Mouse (Mus musculus) embryo, embryonic 10 days (tissue): ENCODE measurements around the gene Cpe.

Experiments
- DNase-seq: peaks from one replicate; pipeline ENCODE4 v3.0.0-alpha.2; 2015; ENCODE audit warnings: low spot score

Cpe gene

DNA sequence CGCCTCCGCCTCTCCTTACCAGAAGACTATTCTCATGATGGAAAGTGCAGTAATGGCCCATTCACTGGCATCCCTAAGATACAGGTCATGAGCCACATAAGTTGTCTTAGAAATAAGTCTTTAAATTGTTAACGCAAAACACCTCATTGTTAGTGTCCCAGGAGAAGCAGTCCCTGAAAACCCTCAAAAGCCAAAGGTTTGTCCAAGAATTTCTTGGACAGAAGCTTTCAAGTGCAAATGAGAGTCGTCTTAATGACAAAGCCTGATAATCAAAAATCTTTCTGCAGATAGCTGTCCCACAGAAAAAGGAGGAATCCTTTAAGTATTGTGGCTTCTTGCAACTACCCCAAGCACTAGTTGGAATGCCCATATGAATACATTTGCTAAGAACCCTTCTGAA, 60.7 kb downstream of the Cpe start:
- DNase-seq = no peak

DNA sequence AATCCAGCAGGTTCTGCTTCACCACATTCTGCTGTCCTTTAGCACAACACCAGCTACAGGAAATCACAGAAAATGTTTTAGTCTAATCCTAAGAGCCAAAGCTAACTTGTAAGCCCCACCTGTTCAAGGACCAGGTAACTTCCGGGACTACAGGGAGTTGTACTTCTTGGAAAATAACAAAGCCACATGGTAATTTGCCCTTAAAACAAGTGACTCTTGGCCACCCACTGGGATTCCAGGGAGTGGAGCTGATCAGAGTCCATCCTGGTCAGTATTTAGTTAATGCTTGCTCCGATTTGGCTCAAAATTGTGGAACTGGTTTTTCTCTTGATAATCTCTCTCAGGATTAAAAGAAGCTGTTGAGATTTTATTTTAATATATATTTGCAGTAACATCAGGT, 61.1 kb downstream of the Cpe start:
- no peak for DNase-seq

DNA sequence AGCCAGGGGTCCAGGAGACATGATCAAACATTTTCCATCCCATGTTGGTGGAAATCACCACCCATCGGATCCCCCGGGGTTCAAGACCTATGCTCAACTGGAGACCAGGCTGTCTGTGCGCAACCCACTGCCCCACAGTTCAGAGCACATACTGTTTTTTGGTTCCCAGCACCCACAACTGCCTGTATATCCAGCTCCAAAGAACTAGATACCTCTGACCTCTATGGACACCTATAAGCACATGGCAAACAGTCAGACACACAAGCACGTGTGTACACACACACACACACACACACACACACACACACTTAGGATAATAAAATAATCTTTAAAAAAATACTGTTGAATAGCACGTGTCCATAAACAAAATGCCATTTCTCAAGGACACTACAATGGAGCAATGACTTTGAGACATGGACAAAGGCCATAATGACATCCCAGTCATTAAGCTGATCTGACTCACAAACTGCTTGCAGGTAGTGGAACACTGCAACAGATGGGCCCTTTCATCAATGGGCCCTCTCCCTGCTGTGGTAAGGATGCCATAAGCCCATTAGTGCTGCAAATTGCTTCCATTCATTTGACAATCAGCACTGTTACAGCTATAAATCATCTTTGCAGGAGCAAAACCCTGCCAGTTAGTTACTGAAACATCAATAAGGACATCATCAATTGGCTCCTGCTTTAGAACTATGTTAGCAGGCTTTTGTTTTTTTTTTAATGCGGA, 63.7 kb downstream of the Cpe start:
- DNase-seq = no peak

DNA sequence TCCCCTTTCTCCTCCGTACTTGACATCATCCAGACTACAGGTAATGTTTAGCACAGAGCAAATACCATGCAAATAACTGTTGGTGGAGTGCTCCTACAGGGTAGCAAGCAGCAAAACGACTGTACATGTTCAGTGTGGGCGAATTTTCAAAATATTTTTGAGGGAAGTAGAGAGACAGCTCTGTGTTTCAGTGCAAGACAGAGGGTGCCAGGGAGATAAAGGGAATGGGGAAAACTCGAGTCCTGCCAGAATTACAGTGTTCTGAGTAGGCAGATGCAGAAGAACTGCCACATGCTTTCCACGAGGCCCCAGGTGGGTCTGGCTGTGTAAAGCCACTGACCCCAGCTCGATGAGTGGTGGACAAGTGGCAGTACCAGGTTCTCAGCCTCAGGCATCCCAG, 64.8 kb downstream of the Cpe start:
- DNase-seq = no peak

DNA sequence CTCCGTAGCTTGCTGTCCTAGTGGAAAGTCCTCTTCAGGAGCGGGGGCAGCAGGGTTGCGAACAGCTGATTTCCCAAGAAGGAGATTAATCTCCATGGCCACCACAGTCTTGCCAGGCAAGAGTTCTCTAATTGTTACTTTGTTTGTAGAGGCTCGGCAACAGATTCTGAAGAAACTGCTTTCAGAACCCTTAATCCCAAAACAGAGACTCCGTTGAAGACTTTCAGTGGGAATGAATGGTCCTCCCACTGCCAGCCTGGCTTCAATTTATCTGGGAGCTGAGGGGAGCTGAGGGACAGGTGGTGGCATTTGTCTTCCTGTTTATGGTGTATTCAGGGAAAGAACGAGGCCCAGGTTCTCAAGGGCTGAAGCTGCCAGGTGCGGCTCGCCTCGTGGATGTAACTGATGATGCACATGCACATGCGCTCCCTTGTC, 68.2 kb downstream of the Cpe start:
- no peak for DNase-seq

DNA sequence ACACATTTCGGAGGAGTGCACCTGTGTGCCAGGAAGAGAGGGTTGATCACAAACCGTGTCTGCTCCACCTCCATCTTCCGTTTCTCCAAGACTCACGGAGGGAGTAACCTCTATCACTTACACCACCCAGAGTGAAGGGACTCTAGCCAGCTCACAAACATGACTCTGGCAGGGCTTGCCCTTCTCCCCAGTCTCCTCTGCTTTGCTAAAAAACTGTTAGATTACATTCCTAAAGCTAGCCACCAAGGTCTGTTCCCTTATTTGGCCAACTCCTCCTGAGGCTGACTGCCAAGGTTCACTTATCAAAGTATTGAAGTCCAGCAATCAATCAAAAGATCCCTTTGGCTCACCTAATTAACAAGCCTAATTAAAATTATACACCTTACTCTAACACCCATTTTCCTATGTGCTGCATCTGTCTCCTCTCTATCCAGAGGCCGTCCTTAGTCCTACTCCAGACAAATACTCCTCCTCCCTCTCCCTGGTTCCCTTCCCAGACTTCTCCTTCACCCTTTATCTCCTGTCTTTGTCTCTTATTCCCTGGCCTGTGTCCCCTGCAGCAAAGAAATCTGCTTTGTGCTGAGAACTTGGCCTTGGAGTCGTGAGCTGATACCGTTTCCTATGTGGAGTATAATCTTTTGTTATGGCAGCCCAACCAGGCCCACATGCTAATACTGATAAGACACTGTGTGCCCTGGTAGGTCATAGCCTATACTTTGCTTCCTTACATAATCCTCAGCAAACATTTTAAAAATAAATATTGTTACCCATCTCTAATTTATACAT, 72.3 kb downstream of the Cpe start:
- DNase-seq = no peak

DNA sequence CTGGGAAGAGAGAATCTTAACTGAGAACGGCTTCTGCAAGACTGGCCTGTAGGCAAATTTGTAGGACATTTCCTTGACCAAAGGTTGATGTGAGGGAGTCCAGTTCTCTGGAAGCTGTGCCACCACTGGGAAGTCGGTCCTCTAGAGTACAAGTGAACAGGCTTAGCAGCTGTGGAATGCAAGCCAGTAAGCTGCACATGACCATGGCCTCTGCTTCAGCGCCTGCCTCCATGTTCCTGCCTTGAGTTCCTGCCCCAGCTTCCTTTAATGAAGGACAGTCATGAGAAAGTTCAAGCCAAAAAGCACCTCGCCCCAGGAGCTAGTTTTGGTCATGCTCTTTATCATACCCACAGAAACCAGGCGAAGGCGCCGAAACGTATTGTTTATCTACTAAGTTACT, 73.2 kb downstream of the Cpe start:
- no peak for DNase-seq

DNA sequence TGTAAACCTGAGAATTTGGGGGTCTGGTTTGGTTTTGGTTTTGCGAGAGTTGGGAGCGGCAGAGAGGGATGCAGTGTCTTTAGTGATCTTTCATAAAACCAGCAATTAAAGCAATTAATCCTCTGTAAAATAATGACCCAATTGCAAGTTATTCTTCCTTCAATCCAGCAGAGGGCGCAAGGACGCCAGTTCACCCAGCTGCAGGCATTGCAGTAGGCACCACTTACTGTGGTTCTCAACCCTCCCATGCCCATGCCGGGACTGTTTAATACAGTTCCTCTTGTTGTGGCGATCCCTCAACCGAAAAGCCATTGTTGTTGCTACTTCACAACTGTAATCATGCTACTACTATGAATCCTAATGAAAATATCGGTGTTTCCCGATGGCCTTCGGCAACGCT, 74.2 kb downstream of the Cpe start:
- peak; percentile 73 for DNase-seq

DNA sequence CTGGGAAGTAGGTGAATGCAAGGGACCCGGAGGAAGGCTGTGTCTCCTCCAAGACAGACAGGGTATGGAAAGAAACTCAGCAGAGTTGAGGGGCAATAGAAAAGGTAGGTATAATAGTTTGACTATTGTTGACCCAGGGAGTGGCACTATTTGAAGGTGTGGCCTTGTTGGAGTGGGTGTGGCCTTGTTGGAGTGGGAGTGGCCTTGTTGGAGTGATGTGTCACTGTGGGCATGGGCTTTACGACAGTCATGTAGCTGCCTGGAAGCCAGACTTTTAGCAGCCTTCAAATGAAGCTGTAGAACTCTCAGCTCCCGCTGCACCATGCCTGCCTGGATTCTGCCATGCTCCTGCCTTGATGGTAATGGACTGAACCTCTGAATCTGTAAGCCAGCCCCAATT, 76.3 kb downstream of the Cpe start:
- no peak for DNase-seq

DNA sequence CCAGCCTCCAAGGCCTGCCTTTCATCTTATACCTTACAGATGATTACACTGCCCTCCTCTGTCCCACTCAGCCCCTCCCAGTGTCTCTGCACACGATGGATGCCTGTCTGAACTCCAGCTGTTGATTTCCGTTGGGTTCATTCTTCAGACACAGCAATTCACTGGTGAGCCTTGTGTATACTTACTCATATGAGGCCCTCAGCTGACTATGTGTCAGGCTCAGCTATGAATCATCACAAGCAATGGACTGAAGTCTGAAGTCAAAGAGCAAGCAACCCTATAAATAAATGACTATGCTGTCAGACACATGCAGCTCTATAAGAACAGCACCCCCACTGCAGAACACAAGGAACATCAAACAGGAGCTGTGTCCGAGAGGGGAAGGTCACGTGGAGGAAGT, 77.4 kb downstream of the Cpe start:
- DNase-seq = no peak

DNA sequence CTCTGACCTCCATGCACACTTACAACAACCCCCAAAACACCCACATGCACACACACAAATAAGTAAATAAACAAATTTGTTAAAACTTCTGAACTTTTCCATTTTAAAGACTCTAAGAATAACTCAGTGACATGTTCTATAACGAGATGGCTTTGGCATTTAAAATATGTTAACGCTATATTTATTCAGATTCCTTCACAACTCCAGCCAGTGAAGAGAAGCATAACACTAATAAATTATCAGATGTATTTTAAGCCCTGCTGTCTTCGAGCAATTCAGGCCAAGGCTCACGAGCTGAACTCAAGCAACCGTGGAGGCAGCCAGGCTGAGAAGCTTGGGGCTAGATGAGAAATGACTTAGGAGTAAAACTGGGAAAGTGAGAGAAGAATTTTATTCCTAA, 79.2 kb downstream of the Cpe start:
- no peak for DNase-seq

DNA sequence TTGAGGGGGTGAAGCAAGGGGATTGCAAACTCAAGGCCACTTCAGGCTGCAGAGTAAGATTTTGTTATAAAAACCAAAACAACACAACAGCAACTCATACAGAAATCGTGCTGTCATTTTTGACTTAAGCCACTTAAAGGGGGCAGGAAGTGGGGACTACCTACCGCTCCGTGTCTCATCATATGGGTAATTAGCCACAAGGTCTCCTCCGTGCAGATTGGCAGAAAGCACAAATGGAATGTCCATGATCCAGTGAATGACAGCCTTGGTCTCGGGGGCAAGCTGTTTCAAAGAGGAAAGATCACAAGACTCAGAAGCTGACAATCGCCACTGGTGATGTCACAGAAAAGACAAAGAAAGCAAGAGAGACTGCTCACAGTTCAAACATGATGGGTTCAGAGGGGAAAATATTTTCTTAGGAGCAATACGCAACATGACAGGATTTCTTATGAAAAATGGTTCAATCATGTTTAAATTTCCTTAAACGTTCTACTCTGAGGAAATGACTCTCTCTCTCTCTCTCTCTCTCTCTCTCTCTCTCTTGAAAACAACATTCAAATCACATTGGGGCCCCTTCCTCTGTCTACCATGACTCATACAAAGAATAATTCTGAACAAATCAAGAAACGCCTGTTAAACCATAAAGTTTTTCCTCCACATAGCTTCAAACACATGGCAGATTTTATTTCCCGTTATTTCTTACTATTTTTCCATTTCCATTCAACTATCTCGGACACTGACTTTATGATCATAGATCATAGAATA, 81.5 kb downstream of the Cpe start:
- DNase-seq = no peak

DNA sequence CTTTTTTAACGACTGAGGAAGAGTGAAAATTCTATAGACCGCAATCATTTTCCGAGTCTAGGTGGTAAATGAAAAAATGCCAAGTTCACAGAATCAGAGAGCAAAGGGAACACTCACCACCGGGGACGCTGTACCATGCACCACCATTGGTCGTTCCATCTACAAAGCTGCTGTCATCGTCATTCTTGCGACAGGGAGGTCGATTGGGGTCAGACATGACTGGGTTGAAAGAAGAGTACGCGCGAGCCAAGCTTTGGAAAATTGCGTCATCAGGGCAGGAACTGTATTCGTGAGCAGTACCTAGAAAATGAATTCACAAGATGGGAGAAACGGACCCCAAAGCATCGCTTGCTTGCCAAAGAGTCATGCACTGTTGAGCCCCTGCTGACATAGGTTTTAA, 83.9 kb downstream of the Cpe start:
- DNase-seq = no peak

DNA sequence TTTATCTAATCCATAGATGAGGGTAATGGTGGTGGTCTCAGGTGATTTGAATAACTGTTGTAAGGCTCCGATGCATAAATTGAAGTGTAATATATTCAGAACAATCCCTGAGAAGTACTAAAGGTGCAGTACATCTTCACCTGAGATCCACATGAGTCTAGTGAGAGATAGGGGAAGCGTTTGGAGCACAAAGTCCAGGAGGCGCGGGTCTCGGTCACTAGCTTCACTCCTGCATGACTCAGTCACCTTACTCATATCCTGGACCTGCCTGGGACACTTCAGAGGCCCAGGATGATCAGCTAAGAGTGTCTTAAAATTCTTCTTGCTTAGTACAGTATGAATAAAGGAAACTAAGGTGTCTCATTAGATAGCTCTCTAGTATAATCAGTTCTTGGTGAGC, 86.8 kb downstream of the Cpe start:
- no peak for DNase-seq

DNA sequence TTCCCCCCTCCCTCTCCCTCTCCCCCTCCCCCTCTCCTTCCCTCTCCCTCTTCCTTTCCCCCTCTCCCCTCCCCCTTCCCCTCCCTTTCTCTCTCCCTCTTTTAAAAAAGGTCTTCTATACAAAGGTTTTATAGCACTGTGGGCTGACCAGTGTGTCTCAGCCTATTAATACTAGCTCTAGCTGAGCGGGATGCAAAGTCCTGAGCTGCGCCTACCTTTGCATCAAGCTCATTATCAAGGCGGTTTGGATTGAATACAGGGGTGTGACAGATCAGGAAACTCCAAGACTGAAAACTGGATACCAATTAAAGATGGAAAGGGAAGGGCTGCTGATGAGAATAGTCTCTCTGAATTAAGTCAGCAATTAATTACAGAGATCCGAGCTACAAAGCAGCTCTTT, 94.6 kb downstream of the Cpe start:
- no peak for DNase-seq

DNA sequence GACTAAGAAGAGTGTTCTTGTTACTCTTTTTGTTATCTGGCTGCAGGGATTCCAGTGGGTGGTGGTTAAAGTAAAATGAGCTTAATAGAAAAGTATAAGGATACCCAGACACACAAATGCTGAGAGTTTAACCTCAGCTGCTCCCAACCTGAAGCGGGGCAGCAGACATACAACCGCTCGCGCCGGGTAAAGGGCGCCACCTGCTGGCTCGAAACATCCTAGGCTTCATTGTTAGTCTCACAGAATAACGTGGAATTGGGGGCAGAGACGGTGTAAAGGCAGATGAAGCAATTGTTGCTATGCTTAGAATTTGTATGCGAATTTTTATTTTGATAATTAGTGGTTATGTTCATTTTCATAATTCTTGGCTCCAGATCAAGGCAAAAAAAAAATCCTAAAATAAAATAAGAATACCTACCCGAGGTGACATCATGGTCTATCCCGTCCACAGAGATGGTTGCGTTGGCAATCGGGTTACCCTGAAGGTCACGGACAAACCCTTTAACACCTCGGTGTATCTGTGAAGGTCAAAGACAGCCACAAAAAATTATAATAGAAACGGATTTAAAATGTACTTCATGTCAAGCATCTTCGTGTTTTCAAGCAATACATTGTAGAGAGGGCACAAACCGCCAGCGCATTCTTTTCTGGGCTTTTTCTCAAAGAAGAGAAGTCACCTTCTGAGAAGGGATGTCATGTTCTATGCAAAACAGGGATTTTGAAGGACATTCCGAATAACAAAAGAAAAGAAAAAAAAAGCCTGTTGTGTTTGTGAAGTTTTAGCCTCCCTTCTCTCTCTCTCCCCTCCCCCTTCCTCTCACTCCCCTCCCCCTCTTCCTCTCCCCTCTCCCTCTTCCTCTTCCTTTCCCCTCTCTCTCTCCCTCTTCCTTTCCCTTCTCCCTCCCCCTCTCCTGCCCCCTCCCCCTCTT, 95.5 kb downstream of the Cpe start:
- peak; percentile 75 for DNase-seq

DNA sequence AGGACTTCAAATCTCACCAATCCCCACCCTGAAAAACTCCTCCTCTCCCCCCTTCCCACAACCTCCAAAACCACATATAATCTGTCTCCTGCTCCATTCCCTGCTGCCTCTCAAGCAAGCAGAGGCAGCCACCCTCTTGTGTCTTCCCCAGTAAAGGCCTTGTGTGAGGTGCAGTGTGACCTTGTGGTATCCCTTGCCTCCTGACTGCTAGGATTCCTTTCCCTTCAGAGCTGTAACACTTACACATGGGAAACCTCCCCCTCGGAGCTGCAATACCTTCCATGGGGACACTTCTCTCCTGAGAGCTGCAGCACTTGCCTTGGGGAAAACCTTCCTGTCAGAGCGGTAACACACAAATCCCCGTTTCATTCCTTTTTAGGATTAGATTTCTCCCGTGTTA, 96.5 kb downstream of the Cpe start:
- no peak for DNase-seq

DNA sequence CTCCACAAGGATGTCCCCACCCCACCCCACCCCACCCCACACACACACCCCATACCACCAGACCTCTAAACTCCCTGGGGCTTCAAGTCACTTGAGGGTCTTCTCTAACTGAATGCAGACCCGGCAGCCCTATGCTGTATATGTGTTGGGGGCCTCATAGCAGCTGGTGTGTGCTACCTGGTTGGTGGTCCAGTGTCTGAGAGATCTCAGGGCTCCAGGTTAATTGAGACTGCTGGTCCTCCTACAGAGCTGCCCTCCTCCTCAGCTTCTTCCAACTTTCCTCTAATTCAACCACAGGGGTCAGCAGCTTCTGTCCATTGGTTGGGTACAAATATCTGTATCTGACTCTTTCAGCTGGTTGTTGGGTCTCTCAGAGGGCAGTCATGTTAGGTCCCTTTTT, 102.4 kb downstream of the Cpe start:
- DNase-seq = no peak

DNA sequence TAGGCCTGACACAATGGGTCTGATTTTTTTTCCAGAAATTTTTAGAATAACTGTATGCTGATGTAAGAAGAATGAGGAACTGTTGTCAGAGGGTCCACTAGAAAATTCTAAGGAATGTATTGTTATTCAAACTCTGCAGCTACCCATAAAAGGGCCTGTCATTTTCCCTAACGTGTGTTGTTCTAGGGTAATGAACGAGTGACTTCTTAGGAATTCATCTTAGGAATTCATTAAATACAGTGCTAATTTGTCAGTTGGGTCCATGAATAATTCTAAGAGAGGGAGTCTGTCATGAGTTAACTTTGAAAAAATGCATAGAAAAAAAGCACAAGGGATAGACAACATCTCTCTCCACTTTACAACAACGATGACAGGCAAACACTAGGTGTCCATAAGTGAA, 110.0 kb downstream of the Cpe start:
- no peak for DNase-seq

DNA sequence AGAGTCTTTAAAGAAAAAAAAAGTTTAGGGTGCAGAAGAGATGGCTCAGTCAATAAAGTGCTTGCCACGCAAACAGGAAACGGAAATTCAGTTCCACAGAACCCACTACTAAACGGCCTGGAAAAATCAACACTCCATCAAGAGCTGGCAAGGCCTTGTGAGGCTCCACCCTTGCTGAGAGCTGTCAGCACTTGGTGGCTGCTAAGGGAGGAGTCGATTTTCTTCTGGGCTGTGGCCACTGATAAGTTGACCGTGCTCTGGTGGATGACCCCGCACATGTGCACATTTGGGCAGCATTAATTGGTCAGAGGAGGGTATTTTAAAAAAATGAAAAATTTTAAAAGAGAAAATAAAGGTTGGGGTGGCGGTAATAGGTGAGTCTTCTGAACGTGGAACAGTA, 114.6 kb downstream of the Cpe start:
- DNase-seq = no peak

DNA sequence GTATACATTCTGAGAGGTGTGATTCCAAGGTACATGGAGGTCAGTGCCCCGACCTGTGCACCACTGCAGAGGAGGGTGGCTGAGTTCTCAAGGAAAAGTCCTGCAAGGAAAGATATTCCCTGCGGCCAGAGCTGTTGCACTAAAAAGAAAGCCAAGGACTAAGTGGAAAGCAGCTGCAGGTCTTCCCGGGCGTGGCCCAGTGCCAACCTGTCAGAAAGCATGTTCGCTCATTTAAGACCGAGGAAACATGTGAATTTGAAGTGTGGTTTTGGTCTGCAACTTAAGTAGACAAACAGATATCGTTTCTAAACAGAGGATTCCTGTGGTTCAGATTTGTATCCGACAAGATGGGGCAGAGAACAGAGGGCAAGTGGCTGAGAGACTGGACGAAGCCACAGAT, 117.9 kb downstream of the Cpe start:
- no peak for DNase-seq
